Mouse (Mus musculus): Measurements from ENCODE around the gene Cage1. TPM values are rescaled to one million over a fixed set of nuclear protein-coding genes. Genes with fewer than 3 reads are reported as not detected.

Gene Cage1
- polyA plus RNA-seq, 3 experiments from 2014 or later, result 1.1 to 3.9 (median 1.5) TPM

- no peak for ATAC-seq
Measured at GRCm38 (mm10) chr13:38009721-38010408, 27.0 kb downstream of the Cage1 start.

GRCm38 (mm10) chr13:38007972-38008371, 28.9 kb downstream of the Cage1 start:
- ATAC-seq, result no peak

- ATAC-seq, result no peak
Measured at GRCm38 (mm10) chr13:38002461-38002860, 34.4 kb downstream of the Cage1 start.

- ATAC-seq, result no peak
Measured at GRCm38 (mm10) chr13:37999713-38000112, 37.2 kb downstream of the Cage1 start.

DNA sequence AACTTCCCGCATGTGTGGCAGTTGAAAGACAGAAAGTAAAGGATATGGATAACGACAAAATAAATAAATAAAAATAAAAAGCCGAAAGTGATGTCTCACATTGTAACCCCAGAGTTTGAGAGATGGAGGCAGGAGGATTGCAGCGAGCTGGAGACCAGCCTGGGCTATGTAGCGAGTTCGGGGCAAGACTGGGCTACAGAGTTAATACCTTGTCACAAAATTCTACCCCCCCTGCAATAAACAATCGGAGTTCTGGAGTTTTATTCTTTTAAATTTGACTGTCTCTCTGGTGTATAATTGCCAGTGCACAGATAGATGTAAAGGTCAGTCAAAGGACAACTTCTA, 42.5 kb downstream of the Cage1 start:
- ATAC-seq, result peak; percentile 11

DNA sequence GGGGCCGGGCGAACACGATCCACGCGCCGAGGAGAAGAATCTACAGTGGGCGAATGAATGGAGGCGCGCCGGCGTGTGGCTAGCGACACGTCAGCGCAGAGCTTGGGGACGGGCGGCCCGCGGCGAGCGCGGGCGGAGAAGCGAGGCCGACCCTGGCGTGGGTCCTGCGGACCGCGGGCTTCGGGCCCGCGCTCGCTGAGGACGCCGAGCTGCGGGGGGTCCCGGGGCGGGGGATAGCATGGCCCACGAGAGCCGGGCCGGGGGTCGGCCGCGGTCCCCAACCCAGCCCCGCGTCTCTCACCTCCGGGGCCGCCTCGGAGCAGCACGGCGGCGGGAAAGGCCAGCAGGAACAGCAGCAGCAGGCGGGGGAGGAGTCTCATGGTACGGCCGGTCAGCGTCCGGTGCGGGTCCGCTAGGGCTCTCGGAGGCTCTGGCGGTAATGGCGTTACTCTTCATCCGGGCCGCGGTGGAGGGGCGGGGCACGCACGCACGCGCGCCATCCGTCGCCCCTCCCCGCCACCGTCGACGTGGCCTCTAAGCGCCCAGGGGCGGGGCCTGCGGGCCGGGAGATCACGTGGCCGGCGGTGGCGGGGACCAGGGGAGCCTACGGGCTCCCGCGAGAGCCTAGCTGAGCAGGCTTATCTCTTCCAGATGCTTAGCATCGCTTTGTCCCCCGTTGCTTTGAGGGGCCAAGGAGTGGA, 43.0 kb downstream of the Cage1 start, which contains the start of gene Ssr1:
Gene Ssr1, minus strand, starts transcription at position 514 of the 701 bp plus-strand sequence.
- peak; percentile 96 for ATAC-seq

- ATAC-seq, result peak; percentile 25
Measured at GRCm38 (mm10) chr13:37993376-37993703, 43.5 kb downstream of the Cage1 start.

- no peak for ATAC-seq
Measured at GRCm38 (mm10) chr13:37992638-37993371, 44.1 kb downstream of the Cage1 start.

- ATAC-seq, result no peak
Measured at GRCm38 (mm10) chr13:37989701-37990100, 47.2 kb downstream of the Cage1 start.

- no peak for ATAC-seq
Measured at GRCm38 (mm10) chr13:37986166-37986565, 50.7 kb downstream of the Cage1 start.

- no peak for ATAC-seq
Measured at GRCm38 (mm10) chr13:37981063-37981462, 55.8 kb downstream of the Cage1 start.

DNA sequence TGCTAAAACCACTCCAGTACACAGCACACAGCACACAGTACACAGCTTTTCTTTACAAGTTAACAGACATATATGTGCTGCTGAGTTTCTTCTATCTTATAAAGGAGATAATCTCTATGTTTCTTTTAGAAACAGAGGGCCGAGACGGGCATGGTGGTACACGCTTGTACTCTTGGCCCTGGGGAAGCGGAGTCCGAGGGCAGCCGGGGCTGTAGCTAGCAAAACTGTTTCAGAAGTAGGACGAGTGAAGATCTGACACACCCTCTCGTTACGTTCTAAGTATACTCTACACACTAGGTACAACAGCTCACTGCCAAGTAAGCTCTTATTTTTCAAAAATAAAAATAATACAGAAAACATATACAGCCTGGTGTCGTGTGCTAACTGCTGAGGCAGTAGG, 56.5 kb downstream of the Cage1 start:
- ATAC-seq, result no peak

DNA sequence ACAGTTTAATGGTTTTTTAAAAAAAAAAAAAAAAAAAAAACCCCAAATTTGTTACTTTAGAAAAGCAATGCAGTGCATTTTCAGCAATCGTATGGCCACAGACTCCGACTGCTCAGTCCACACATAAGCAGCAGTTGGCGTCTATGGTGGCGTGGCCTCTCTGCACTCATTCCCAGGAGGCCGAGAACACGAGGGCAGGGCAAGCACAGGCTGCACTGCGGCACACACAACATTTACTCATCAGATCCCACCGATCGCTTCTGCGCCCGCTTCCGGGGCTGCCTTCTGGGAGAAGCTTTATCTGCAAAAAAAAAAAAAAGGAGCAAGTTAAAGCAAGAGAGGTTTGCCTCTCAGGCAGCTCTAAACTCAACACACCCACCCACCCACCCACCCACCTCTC, 57.4 kb downstream of the Cage1 start:
- no peak for ATAC-seq

GRCm38 (mm10) chr13:37974731-37975130, 62.1 kb downstream of the Cage1 start:
- no peak for ATAC-seq

DNA sequence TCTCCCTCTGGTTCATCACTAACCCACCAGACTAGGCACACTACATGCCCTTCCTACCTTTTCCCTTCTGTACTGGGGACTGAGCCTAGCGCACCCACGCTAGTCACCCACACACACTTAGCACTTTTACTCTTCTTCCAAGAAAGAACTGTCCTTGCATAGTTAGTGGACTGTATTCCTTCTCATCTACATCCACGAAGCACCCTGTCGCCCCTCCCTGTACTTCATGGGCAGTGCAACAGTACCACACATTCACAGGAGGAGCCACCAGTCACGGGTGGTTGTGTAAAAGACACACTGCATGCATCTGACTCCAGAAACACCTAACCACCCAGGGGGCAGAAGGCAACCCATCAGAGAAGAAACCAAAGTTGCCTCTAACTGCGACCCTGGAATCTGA, 62.8 kb downstream of the Cage1 start:
- no peak for ATAC-seq

GRCm38 (mm10) chr13:37970887-37971530, 65.9 kb downstream of the Cage1 start:
- ATAC-seq, result no peak

DNA sequence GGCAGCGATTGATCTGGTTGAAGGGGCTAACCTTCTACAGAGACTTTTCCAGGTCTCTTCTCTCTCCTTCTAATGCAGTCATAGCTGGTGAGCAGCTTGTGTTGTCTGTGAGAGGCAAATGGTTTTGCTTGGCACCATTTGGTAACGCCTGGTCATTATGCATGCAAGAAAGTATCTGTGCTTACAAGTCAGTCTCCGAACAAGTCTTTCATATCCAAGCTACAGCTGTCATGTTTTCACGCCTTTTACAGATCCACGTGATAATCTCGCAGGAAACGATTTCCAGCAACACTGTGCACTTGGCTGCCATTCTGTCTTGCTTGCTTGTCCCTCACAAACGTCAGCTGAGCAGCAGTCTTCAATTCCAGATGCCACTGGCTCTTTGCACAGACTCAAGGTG, 66.9 kb downstream of the Cage1 start:
- no peak for ATAC-seq

DNA sequence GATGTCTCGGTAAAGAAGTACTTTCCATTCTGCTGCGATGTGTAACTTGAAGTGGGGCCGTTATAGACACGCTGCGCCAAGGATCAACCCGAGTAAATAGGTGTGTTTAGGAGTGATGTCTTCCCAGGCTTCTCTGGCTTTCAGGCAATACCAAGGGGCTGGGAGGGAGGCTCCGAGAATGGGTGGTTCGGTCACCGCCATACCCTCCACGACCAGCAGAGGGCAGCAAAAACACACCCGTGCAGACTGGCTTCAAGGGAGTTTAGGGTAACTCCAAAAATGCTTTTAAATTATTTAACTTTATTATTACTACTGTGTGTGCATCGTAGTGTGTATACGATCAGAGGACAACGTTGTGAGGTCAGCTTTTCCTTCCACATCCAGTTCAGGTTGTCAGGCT, 67.5 kb downstream of the Cage1 start:
- ATAC-seq, result peak; percentile 89

DNA sequence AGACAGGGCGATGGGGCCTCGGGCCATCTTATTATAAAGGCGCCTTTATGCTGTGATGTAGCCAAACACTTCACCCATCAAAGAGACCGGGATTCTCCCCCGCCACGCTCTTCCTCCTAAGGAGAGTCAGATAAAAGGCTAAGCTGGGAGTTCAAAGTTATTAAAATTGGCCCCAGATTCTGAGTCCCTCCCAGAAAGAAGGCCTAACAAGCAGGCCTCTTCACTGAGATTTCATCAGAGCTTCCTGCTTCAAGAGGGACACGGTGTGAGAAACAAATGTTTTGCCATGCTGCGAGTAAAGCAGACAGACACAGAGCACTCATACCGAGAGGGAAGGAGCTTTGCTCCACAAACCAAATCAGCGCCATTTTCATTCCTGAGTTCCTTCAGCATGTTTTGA, 69.3 kb downstream of the Cage1 start:
- no peak for ATAC-seq

GRCm38 (mm10) chr13:37967052-37967437, 69.8 kb downstream of the Cage1 start:
- ATAC-seq, result no peak

GRCm38 (mm10) chr13:37966256-37967051, 70.4 kb downstream of the Cage1 start:
- no peak for ATAC-seq

- no peak for ATAC-seq
Measured at GRCm38 (mm10) chr13:37965126-37965914, 71.5 kb downstream of the Cage1 start.

All from inflammation-experienced regulatory T-cells, adult 6 months (primary cell).